Mouse (Mus musculus) CD4-positive naive resting alpha-beta T cell, adult 57 days (primary cell): ENCODE data around the gene Nodal. TPM values are rescaled to one million over a fixed set of nuclear protein-coding genes. Genes with fewer than 3 reads are reported as not detected.

Source experiments
- total RNA-seq: library from RNA; stranded (reverse); gene quantifications from one replicate; pipeline ENCODE4 v1.2.4, GENCODE M21; 2023

The Nodal gene
- not detected for total RNA-seq

GRCm38 (mm10) chr10:61417672-61418071 lies at the start of gene Nodal:
Gene Nodal (plus strand): TSS chr10:61417972.

GRCm38 (mm10) chr10:61383021-61383714 lies 34.6 kb upstream of the Nodal start, which contains the start of gene Pald1:
Gene Pald1 (minus strand): TSS chr10:61383530.

DNA sequence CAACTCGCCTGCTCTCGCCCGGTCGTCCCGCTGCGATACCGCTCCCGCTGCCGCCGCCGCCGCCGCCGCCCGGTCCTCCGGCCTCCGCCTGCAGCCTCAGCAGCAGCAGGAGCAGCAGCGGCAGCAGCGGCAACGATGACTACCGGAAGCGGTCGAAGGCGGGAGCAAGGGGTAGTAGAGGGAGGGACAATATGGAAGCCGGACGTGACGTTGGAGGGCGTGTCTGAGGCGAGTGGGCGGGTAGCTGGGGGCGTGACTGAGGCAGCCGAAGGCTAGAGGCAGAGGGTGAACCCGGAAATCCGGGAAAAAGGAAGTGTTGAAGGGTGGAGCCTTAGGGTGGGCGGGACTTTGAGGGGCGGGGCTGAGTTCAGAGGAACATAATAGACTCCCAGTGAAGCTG lies 34.9 kb downstream of the Nodal start, which contains the start of gene Eif4ebp2:
Eif4ebp2 (minus strand) TSS at position 17 of the 400 bp plus-strand sequence.

Other genes starting within 250 kb of the Nodal start
- not detected for gene Tbata, start 246.0 kb upstream of the Nodal start, total RNA-seq
- 3.9 TPM for gene Adamts14, start 144.5 kb upstream of the Nodal start, total RNA-seq
- 26.9 TPM for gene Prf1, start 120.1 kb upstream of the Nodal start, total RNA-seq
- gene Pald1, start 34.4 kb upstream of the Nodal start, total RNA-seq, result 0.44 TPM
- gene Eif4ebp2, start 34.7 kb downstream of the Nodal start, total RNA-seq, result 176 TPM
- gene Lrrc20, start 57.8 kb downstream of the Nodal start, total RNA-seq, result 7.2 TPM
- not detected for gene Npffr1, start 177.5 kb downstream of the Nodal start, total RNA-seq
- gene Ppa1, start 230.6 kb downstream of the Nodal start, total RNA-seq, result 25.5 TPM